8 mouse cellular contexts compared by ENCODE assay signal in genomic region chr1:62796038-62796647, GRCm38 (mm10).
A peak's percentile ranks its signal among the peaks of the same experiment; 100 is the strongest.
DNase-seq lines count a peak whose midpoint lies in the region; ATAC-seq and TF ChIP-seq lines count a peak whose summit lies in the region.

No protein-coding gene starts in this region.

- TF ChIP-seq POLR2A in cortical plate, adult 2 months (IDR thresholded peaks at IDR 0.05; ENCODE audit: extremely low read depth, insufficient read depth, low read length) = no peak

- peaks cover 8% of the 10 kb centered on the region for H3K4me1 ChIP-seq in kidney, embryonic 14.5 days (ENCODE audit: control insufficient read depth, insufficient read depth, low read length)
- peaks cover 5% of the 10 kb centered on the region for H3K4me1 ChIP-seq in cortical plate, adult 2 months (ENCODE audit: control insufficient read depth, insufficient read depth, low read length)
- no peaks in the 10 kb centered on the region for H3K4me1 ChIP-seq in forebrain, postnatal 0 days (ENCODE audit: insufficient read depth)
- H3K4me1 ChIP-seq in liver, postnatal 0 days (ENCODE audit: insufficient read depth) = no peaks in the 10 kb centered on the region

- TF ChIP-seq CTCF in cortical plate, adult 2 months (IDR thresholded peaks at IDR 0.05; ENCODE audit: extremely low read depth, insufficient read depth, low read length) = no peak
- TF ChIP-seq CTCF in forebrain, postnatal 0 days (IDR thresholded peaks at IDR 0.05; ENCODE audit: low read depth) = no peak
- TF ChIP-seq CTCF in liver, postnatal 0 days (IDR thresholded peaks at IDR 0.05; ENCODE audit: low read depth) = no peak

- peak; percentile 48; the same call in 1 of the 2 replicates for ATAC-seq in kidney, embryonic 14.5 days (ENCODE audit: low FRiP score, low TSS enrichment)
- ATAC-seq in forebrain, postnatal 0 days = no peak
- ATAC-seq in liver, postnatal 0 days = no peak
- no peak for ATAC-seq in erythroblast, adult 5-6 weeks (replicated peaks; ENCODE audit: low FRiP score, poor library complexity, severe bottlenecking)
- no peak for ATAC-seq in megakaryocyte, adult 5-6 weeks (ENCODE audit: poor library complexity, severe bottlenecking)

- H3K4me2 ChIP-seq in kidney, embryonic 14.5 days (replicated peaks; ENCODE audit: low read depth, low read length) = peak overlapping the region; percentile 58
- peak overlapping the region; percentile 49 for H3K4me2 ChIP-seq in forebrain, postnatal 0 days (ENCODE audit: low read depth)
- H3K4me2 ChIP-seq in liver, postnatal 0 days (ENCODE audit: low read depth, low read length) = peak overlapping the region; percentile 72

- peak overlapping the region; percentile 33 for H3K4me3 ChIP-seq in kidney, embryonic 14.5 days (ENCODE audit: low read length)
- 0 out of 2 replicates have a peak overlapping the region, but pooled peaks have one; percentile 24 for H3K4me3 ChIP-seq in cortical plate, adult 2 months (ENCODE audit: insufficient read depth, low read length)
- peak overlapping the region; percentile 26 for H3K4me3 ChIP-seq in forebrain, postnatal 0 days (ENCODE audit: low read depth, low read length)
- peak overlapping the region; percentile 38 for H3K4me3 ChIP-seq in liver, postnatal 0 days (ENCODE audit: low read depth, low read length)

- H3K9ac ChIP-seq in kidney, embryonic 14.5 days (ENCODE audit: low read depth, low read length) = no peak overlapping the region
- H3K9ac ChIP-seq in forebrain, postnatal 0 days = no peak overlapping the region
- no peak overlapping the region for H3K9ac ChIP-seq in liver, postnatal 0 days (replicated peaks)

- H3K27ac ChIP-seq in kidney, embryonic 14.5 days (ENCODE audit: low read depth, low read length) = no peak overlapping the region
- H3K27ac ChIP-seq in cortical plate, adult 2 months (ENCODE audit: insufficient read depth, low read length) = no peak overlapping the region
- H3K27ac ChIP-seq in forebrain, postnatal 0 days (ENCODE audit: low read depth, low read length) = no peak overlapping the region
- no peak overlapping the region for H3K27ac ChIP-seq in liver, postnatal 0 days (ENCODE audit: low read depth)

- no peaks in the 10 kb centered on the region for H3K9me3 ChIP-seq in kidney, embryonic 14.5 days (ENCODE audit: control insufficient read depth, low read length)
- H3K9me3 ChIP-seq in forebrain, postnatal 0 days (ENCODE audit: low read length) = no peaks in the 10 kb centered on the region
- no peaks in the 10 kb centered on the region for H3K9me3 ChIP-seq in liver, postnatal 0 days (ENCODE audit: low read length)

- WGBS in kidney, embryonic 14.5 days = 61% methylated on average over 9 of the region's 9 CpGs
- WGBS in forebrain, postnatal 0 days = 26% methylated on average over 9 of the region's 9 CpGs
- WGBS in liver, postnatal 0 days (ENCODE audit: insufficient replicate concordance) = 51% methylated on average over 9 of the region's 9 CpGs

- no peaks in the 10 kb centered on the region for H3K27me3 ChIP-seq in kidney, embryonic 14.5 days (ENCODE audit: control insufficient read depth, insufficient read depth, low read length)
- no peaks in the 10 kb centered on the region for H3K27me3 ChIP-seq in forebrain, postnatal 0 days (ENCODE audit: insufficient read depth, low read length)
- H3K27me3 ChIP-seq in liver, postnatal 0 days (ENCODE audit: insufficient read depth, low read length) = peaks cover 8% of the 10 kb centered on the region; the same call in 1 of the 2 replicates

- TF ChIP-seq EP300 in liver, postnatal 0 days (IDR thresholded peaks at IDR 0.05; ENCODE audit: low read depth) = no peak

- DNase-seq in kidney, adult 11 months = no peak
- DNase-seq in forebrain, postnatal 0 days = no peak
- peak; percentile 42 for DNase-seq in liver, postnatal 0 days
- no peak for DNase-seq in layer of hippocampus, adult 9-11 months

- H3K36me3 ChIP-seq in kidney, embryonic 14.5 days (ENCODE audit: control insufficient read depth, insufficient read depth, low read length) = no peaks in the 10 kb centered on the region
- H3K36me3 ChIP-seq in forebrain, postnatal 0 days (ENCODE audit: insufficient read depth) = no peaks in the 10 kb centered on the region
- H3K36me3 ChIP-seq in liver, postnatal 0 days (replicated peaks; ENCODE audit: insufficient read depth, low read length) = no peaks in the 10 kb centered on the region
